Mouse (Mus musculus): Measurements from ENCODE around the gene Acvr2a.

Gene Acvr2a

GRCm38 (mm10) chr2:48868199-48868913 is 54.4 kb downstream of the Acvr2a start:
- no peak for DNase-seq (ENCODE audit: extremely low read depth, insufficient read length, low spot score)

GRCm38 (mm10) chr2:48885945-48886344 is 72.0 kb downstream of the Acvr2a start:
- peak; percentile 22 for DNase-seq (ENCODE audit: extremely low read depth, insufficient read length, low spot score)

GRCm38 (mm10) chr2:48895186-48895585 is 81.3 kb downstream of the Acvr2a start:
- no peak for DNase-seq (ENCODE audit: extremely low read depth, insufficient read length, low spot score)

- no peak for DNase-seq (ENCODE audit: extremely low read depth, insufficient read length, low spot score)
Measured at GRCm38 (mm10) chr2:48908866-48909265, 95.0 kb downstream of the Acvr2a start.

GRCm38 (mm10) chr2:48914185-48914584 is 100.3 kb downstream of the Acvr2a start:
- DNase-seq (ENCODE audit: extremely low read depth, insufficient read length, low spot score), result no peak

GRCm38 (mm10) chr2:48915832-48916231 is 101.9 kb downstream of the Acvr2a start:
- DNase-seq (ENCODE audit: extremely low read depth, insufficient read length, low spot score), result no peak

GRCm38 (mm10) chr2:48935058-48935457 is 121.1 kb downstream of the Acvr2a start:
- DNase-seq (ENCODE audit: extremely low read depth, insufficient read length, low spot score), result no peak

- DNase-seq (ENCODE audit: extremely low read depth, insufficient read length, low spot score), result no peak
Measured at GRCm38 (mm10) chr2:48947761-48948160, 133.9 kb downstream of the Acvr2a start.

GRCm38 (mm10) chr2:48948841-48949584 is 135.1 kb downstream of the Acvr2a start, which contains the start of gene Mbd5:
Mbd5 (plus strand) TSS chr2:48949508.
- peak; percentile 99 for DNase-seq (ENCODE audit: extremely low read depth, insufficient read length, low spot score)

GRCm38 (mm10) chr2:48949743-48950251 is 135.9 kb downstream of the Acvr2a start:
- DNase-seq (ENCODE audit: extremely low read depth, insufficient read length, low spot score), result no peak

GRCm38 (mm10) chr2:48950252-48950315 is 136.2 kb downstream of the Acvr2a start, which contains the start of gene Orc4:
Orc4 (minus strand) TSS chr2:48950277.
- no peak for DNase-seq (ENCODE audit: extremely low read depth, insufficient read length, low spot score)

GRCm38 (mm10) chr2:48950316-48950880 is 136.5 kb downstream of the Acvr2a start:
- DNase-seq (ENCODE audit: extremely low read depth, insufficient read length, low spot score), result peak; percentile 3
